Mouse (Mus musculus) left cerebral cortex, adult 9 months (tissue): ENCODE data around the gene Msi2.

Experiments used
- DNase-seq, 2 experiments: peaks; one replicate each; pipeline ENCODE4 v3.0.0; 2022; ENCODE audit warnings: low spot score in 2 of 2

Gene Msi2

GRCm38 (mm10) chr11:88443905-88444304, 274.4 kb downstream of the Msi2 start:
- DNase-seq: no peak

- DNase-seq: no peak
Observed at GRCm38 (mm10) chr11:88443291-88443690, 275.0 kb downstream of the Msi2 start.

- no peak for DNase-seq
Observed at GRCm38 (mm10) chr11:88441871-88442740, 276.2 kb downstream of the Msi2 start.

GRCm38 (mm10) chr11:88438659-88439058, 279.7 kb downstream of the Msi2 start:
- DNase-seq: no peak

GRCm38 (mm10) chr11:88436596-88436995, 281.7 kb downstream of the Msi2 start:
- DNase-seq: no peak

GRCm38 (mm10) chr11:88435543-88435942, 282.8 kb downstream of the Msi2 start:
- DNase-seq: no peak

GRCm38 (mm10) chr11:88431363-88432269, 286.7 kb downstream of the Msi2 start:
- no peak for DNase-seq

- no peak for DNase-seq
Observed at GRCm38 (mm10) chr11:88430292-88430691, 288.0 kb downstream of the Msi2 start.

- DNase-seq: no peak
Observed at GRCm38 (mm10) chr11:88429680-88430079, 288.6 kb downstream of the Msi2 start.

- DNase-seq: no peak
Observed at GRCm38 (mm10) chr11:88425631-88426101, 292.6 kb downstream of the Msi2 start.

- DNase-seq: no peak
Observed at GRCm38 (mm10) chr11:88424034-88424767, 294.1 kb downstream of the Msi2 start.

GRCm38 (mm10) chr11:88421057-88421578, 297.2 kb downstream of the Msi2 start:
- DNase-seq: no peak

GRCm38 (mm10) chr11:88419657-88420366, 298.5 kb downstream of the Msi2 start:
- no peak for DNase-seq

- DNase-seq: no peak
Observed at GRCm38 (mm10) chr11:88419064-88419463, 299.2 kb downstream of the Msi2 start.

GRCm38 (mm10) chr11:88414157-88414870, 304.0 kb downstream of the Msi2 start:
- DNase-seq: no peak

GRCm38 (mm10) chr11:88412423-88413094, 305.8 kb downstream of the Msi2 start:
- DNase-seq: peak in 1 of 2 experiments; percentile 61

- DNase-seq: no peak
Observed at GRCm38 (mm10) chr11:88408305-88408704, 310.0 kb downstream of the Msi2 start.

GRCm38 (mm10) chr11:88406408-88406915, 311.9 kb downstream of the Msi2 start:
- no peak for DNase-seq
